ENCODE assay signal across 13 mouse cellular contexts in the genomic region with DNA sequence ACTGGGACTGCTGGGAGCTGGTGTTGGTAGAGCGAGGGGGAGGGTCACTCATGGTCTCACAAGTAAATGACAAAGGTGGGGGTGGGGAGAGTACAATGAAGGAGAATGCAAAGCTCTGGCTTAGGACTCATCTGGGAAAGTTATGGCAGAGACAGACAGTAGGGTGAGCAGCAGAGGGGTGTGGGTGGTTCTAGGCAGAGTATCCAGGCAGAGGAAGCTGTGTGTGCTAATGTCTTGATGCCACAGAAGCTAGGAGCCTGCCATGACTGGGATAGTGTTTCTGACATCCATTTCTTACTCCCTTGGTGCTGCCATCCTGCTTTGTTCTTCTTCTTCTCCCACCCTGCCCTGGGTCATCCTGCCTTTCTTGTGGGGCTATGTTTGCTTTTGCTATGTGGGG.
"Had no signal": no experiment of that assay in that cellular context is flagged by ENCODE, and none has a peak within 500 bp of the region (broad histone marks: within the 10 kb centered on the region; RNA-seq: fewer than 3 reads in every experiment).

No protein-coding gene starts in this region.

- DNase-seq: lung, adult 18-20 months; lung, embryonic 14.5 days; lung, postnatal 10 days; lung, postnatal 4 days; midbrain, embryonic 14.5 days; retina, postnatal 1 day; right cerebral cortex, postnatal 14 days; right cerebral cortex, postnatal 4 days; spleen, adult 18-20 months; thymus, adult 18-20 months; thymus, postnatal 14 days; thymus, postnatal 36 days had no signal

- ATAC-seq: midbrain, embryonic 16.5 days had no signal
